Mouse (Mus musculus) adrenal gland, adult 8-10 months (tissue): ENCODE data around the gene Anp32b. TPM values are rescaled to one million over a fixed set of nuclear protein-coding genes. Genes with fewer than 3 reads are reported as not detected.

Experiments used
- DNase-seq: peaks from one replicate; pipeline ENCODE4 v3.0.0; 2022
- total RNA-seq, 4 experiments: library from RNA; stranded (reverse); gene quantifications; 2 replicates each; pipeline ENCODE4 v1.2.4; 2022

The Anp32b gene
- total RNA-seq = 100 to 1,000 TPM; 104 to 129 (median 117) TPM

GRCm38 (mm10) chr4:46450519-46451131 lies at the start of gene Anp32b:
Gene Anp32b (plus strand): TSS chr4:46450902.
- peak; percentile 84 for DNase-seq

DNA sequence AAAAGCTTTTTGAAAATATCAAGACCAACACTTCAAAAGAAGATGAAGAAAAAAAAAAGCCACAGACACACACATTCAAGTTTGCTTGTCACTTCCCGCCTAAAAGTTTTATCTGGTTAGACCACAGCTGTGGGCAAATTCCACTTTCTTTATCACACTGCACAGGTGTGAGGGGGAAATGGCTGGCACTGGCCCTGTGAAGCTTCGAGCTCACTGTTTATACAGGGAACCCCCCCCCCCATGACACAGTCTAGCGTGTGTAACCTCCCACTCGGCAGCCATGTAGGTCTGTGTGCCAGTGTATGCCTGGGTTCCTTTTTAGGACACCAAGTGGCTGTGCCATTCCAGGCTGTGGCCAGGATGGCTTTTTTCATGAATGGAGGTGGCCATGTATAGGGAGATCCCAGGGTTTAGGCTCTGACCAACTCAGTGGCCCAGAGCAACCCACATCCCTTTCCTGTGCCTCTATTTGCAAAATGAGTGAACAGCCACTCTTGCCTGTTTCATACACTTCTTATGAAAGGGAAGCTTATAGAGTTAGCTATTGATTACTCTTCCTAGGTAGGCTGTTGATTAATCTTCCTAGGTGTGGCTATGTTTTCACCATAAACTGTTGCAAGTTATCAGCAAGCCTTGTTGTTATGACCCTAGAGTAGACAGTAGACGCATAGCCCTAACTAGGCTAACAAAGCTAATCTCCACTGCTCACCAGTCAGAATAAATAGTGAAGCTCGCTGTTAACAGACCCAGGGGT lies 46.5 kb upstream of the Anp32b start:
- no peak for DNase-seq

DNA sequence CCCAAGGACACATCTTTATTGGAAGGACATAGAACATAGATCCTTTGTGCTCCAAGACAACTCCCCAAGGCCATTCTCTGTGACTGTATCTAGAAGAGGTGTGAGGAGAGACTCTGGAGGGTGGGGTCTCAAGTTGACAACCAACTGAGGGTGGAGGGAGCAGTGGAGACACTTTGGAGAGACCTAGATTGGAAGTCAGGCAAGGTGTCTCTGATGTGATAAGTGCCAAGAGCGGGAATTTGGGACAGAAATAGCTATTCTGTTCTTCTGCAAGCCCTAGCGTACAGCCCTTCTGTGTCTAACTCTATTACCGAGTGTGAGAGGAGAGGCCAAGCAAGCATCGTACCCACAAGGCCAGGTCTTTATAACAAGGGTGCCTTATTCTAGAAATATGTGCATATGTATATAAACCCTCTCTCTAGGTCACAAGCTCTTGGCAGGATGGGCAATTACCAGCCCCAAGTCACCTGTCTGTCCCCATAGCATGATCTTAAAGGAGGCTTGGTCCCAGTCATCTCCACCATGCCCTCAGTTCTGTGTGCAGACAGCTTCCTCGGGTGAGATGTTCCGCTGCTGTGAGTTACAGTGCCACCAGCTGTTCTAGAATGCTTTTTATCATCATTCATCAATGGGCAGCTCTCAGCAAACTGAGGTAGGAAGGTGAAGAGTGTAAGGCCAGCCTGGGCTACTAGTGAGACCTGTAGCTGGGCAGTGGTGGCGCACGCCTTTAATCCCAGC lies 43.6 kb upstream of the Anp32b start:
- DNase-seq = no peak

DNA sequence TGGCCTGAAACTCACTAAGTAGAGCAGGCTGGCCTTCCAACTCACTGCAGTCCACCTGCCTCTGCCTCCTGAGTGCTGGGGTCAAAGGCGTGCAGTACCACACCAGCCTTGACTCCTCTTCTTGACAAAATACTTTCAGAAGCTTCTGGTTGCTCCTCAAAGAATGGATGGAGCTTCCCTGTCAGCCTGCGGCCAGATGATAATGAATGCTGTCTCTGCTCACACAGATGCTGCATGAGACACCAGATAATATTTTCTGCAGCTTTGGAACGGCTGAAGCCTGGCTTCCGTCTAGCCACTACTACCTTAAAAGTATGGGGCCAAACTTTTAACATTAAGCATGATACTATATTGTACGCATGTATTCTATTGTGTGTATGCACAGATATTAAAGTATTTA lies 40.0 kb upstream of the Anp32b start:
- DNase-seq = no peak

DNA sequence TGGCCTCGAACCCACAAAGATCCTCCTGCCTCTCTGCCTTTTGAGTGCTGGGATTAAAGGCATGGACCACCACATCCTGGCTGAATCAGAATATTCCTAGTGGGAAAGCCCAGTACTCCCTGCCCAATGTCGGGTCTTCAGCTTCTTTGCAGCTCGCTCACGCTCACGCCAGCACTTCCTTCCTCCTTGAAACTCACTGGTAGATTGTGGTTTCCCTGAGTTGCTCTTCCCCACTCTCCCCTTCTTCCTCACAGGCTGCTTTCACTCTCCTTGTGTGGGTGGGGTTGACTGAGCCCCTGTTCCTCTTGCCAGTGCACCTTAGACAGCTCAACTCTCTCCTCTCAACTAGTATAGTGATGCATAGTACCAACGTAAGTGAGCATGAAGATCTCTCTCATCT lies 39.2 kb upstream of the Anp32b start:
- DNase-seq = no peak

DNA sequence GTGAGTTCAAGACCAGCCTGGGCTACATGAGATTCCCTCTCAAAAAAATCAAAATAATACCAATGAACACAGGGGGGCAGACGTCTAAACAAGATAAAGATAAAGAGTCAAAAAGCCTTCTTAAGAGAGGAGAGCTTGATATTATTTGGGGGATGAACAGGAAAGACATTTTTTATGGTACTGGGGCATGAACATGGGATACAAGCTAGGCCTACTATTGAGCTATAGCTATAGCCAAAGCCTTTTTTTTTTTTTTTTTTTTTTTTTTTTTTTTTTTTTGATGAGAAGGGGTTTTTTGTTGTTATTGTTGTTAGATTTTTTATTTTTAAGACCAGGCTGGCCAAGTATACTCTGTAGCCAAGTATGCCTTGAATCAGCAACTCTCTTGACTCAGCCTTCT lies 38.6 kb upstream of the Anp32b start:
- DNase-seq = no peak

DNA sequence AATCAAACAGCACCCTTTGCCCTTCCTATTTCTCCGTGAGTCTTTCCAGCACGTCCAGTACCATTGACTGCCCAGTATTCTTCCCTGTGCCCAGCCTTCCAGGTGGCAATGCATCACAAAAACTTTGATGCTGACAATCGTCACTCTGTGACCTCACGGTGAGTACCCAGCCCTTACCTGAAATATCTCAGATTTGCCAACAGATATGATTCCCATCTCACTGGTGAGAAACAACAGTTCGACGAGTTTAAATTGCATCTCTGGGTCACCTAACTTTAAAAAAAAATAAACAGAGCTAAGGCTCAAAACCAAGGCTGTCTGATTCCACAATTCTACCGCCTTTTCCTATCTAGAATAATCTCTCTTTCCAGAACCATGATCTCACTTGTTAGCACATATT lies 37.3 kb upstream of the Anp32b start, which contains the start of gene Hemgn:
Hemgn (minus strand) TSS at position 101 of the 400 bp plus-strand sequence.
- DNase-seq = no peak

GRCm38 (mm10) chr4:46417491-46417890 lies 33.2 kb upstream of the Anp32b start:
- DNase-seq = peak; percentile 17

- peak; percentile 8 for DNase-seq
Measured at GRCm38 (mm10) chr4:46418851-46419250, 31.9 kb upstream of the Anp32b start.

DNA sequence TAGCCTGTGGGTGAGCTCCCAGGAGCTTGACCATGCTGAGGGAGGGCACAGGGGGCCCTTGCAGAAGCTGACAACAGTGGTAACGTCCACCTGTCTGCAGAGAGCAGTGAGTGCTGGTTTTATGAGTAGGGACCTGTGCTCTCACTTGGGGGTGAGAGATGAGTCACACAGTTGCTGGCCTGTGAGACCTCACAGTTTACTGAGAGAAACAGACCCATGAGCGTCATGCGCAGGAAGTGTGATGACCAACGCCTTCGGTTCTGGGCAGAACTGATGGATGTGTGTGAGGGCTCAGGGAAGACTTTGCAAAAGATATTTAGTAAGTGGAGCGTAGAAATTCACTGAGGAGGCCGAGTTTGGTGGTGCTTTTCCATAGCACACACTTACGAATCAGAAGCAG lies 28.1 kb upstream of the Anp32b start:
- DNase-seq = no peak

DNA sequence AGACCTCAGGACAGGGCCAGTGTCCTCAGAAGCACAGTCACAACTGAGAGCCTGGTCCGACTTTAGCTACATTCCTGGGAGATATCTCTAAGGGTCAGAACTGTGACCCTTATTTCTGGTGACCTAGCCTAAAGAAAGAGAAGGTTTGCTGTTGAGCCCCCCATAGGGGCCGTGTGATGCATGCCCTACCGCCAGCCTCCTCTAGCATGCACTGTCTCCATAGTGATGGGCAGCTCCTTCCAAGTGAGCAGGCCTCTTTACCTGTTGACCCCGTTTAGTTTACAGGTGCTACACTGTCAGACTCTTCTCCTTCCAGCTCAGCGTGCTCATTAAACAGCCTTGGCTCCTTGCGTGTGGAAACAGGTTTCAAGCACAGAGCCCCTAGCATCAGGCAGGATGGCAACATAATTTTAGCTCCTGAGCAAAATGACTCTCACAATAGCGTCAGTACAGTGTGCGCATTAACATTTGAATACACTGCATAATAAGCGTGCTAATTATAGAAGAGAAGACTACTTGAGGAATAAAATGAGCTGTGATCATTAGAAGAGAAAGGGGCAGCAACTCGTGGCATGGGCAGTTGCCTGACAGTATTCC lies 21.7 kb upstream of the Anp32b start:
- no peak for DNase-seq

DNA sequence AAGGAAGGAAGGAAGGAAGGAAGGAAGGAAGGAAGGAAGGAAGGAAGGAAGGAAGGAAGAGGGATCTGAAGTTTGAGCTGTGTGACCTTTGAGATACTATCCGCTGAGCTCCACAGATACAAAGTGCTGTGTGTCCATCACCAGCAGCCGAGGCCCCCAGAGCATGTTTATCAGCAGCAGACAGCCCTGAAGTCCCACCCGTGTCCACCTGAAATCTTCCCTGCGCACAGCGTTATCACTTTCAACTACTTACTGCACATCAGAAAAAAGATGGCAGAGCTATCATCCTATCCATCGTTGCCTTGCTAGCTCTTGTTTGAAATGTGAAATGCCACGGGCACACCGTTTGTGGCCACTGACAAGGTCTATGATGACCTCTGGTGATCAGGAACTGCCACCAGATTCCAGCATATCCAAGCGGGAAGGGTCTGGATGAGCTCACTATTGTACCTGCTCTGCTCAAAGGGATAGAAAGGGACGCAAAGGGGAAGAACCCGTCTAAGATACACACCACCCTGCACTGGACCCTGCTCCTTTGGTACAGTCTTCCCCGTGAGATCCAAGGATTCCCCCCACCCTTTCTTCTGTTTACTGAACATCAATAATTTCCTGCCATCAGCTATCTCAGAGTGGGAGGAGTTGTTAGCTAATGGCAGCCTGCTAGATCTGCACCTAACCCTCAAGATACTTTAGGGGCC lies 18.2 kb upstream of the Anp32b start:
- no peak for DNase-seq

DNA sequence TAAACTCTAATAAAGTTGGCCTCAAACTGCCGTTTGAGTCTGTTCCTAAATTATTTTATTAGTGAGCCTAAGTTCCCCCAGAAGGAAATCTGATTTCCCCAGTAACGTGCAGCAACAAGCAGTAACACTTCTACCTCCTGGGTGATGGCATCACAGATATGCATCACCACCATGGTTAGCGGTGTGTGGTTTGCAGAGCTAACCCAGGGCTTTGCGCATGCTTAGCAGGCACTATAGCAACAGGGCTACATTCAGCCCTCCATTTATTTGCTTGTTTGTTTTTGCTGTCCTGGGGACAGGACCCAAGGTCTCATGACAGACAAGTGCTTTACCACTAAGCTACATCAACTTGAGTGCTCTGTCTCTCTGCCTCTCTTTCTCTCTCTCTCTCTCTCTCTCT lies 8.2 kb upstream of the Anp32b start:
- DNase-seq = no peak

- DNase-seq = no peak
Measured at GRCm38 (mm10) chr4:46445237-46445945, 5.3 kb upstream of the Anp32b start.

GRCm38 (mm10) chr4:46447461-46447860 lies 3.2 kb upstream of the Anp32b start:
- no peak for DNase-seq

GRCm38 (mm10) chr4:46448886-46449285 lies 1.8 kb upstream of the Anp32b start:
- no peak for DNase-seq

DNA sequence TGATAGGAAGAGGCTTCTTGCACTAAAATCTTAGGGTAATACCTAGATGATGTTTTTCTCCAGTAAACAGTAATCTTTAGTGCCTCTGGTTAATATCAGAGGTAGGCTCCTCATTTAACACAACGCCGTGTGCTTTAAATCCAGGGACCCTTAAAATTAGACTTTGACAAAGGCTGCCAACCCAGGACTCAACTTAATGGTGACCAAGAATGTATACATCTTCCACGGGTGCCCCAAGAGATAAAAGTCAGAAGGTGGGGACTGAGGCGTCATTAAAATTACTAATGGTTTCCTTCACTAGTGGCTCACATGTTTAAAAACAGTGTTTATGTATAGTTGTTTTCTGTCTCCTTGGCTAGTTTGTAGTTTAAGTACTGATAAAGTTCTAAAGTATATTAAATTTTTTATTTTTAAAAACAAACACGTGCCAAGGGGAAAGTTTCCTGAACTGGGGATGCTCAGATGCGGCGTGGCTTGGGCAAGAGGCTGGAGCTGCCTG lies 633 bp upstream of the Anp32b start:
- DNase-seq = no peak

DNA sequence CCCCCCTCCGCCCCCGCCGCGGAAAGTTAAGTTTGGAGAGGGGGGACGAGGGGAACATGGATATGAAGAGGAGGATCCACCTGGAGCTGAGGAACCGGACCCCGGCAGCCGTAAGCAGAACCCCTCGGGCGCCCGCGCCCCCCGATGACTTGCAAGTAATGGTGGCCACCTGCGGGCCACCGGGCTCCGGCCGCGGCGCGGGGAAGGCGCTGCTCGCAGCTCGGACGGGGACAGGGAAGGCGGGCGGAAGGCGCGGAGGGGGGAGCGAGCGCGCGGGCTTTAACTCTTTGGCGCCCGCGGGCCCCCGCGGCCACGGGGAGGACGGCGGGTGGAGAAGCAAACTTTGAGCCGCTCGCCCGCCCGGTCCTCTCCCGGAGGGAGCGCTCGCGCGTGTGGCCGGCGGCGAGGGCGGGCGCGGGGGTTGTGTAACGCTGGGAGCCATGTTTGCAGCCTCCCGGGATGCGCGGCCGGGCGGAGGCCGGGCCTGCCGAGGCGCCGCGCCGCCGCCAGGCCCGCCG lies 597 bp downstream of the Anp32b start:
- DNase-seq = peak; percentile 69

DNA sequence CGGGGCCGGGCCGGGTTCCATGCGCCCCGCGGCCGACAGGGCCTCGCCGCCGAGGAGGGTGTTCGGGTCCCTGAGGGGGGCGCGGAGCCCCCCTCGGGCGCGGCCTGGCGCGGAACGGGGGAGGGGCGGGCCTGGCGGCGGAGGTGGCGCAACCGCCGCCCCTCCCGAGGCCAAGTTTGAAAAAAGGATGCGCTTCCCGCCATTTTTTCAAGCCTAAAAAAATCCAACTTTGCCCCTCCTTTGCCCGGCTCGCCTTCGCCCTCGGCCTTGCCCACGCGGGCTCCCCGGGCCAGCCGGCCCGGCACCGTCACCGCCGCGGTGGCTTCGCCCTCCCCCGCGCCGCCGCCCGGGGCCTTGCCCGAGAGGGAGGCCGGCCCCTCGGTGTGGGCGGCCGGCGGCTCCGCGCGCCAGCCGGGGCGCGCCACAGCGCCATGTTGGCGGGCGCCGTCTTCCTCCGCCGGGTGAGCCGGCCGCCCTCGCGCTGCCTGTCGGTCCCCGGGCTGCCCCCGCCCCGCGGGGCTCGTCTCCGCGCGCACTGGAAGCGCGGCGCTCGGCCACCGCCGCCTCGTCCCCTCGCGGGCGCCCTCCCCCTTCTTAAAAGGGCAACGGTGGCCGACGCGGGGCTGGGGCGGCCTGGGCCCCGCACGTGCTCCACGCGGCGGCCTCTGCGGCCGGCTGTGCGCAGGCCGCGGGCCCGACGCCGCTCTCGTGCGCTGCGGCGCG lies 1.2 kb downstream of the Anp32b start:
- DNase-seq = peak; percentile 53

DNA sequence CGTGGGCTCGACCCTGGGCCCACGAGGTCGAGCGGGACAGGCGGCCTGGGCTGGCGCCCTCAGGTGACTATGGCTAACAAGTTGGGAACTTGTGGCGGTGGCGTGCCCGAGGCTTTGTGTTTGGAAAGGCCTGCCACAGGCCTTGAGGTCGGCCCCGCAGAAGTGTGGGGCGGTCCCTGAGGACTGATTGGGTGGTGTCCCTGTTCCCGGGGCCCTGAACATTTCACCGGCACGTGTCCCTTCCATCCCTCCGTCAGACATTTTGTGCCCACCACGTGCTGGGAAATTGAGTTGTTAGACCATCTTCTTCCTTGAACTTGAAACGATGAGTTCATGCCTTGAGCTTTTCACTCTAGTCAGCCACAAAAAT lies 1.8 kb downstream of the Anp32b start:
- peak; percentile 66 for DNase-seq
